Mouse (Mus musculus) CD4-positive, CD25-positive, alpha-beta regulatory T cell, adult 2 months (primary cell): ENCODE data around the gene Foxo6.

ENCODE experiments used
- DNase-seq: peaks from one replicate; pipeline ENCODE4 v3.0.0-alpha.2; 2012; ENCODE audit warnings: low read depth, low spot score

Foxo6 gene

GRCm38 (mm10) chr4:120287290-120288111, at the start of gene Foxo6:
Gene Foxo6, minus strand, starts transcription at chr4:120287349.
- DNase-seq: peak; percentile 90

GRCm38 (mm10) chr4:120334316-120334715, 47.2 kb upstream of the Foxo6 start:
- DNase-seq: no peak

GRCm38 (mm10) chr4:120332934-120333421, 45.8 kb upstream of the Foxo6 start:
- no peak for DNase-seq

DNA sequence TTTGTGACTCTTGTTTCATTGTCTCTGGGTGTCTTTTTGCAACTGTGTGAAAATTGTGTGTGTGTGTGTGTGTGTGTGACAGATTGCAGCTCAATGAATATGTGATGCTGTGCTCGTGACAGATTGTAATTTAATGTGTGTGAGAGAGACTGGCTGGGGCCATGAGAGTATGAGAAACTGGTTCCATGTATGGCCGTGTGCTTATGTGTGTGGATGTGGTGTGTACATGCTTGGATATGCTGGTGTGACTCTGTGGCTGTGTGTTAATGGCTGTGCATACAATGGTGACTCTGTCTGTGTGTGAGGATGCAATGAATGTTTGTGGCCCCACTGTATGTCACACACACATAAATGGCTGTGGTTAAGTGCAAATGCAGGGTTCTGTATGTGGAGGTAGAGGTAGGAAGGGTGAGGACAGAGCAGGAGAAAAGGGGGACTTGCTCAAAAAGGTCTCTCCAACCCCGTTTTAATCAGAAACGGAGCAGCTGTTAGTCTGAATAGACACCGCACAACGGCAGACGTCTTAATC, 45.3 kb upstream of the Foxo6 start:
- no peak for DNase-seq

GRCm38 (mm10) chr4:120331992-120332391, 44.8 kb upstream of the Foxo6 start:
- no peak for DNase-seq

GRCm38 (mm10) chr4:120331541-120331940, 44.4 kb upstream of the Foxo6 start:
- DNase-seq: no peak

DNA sequence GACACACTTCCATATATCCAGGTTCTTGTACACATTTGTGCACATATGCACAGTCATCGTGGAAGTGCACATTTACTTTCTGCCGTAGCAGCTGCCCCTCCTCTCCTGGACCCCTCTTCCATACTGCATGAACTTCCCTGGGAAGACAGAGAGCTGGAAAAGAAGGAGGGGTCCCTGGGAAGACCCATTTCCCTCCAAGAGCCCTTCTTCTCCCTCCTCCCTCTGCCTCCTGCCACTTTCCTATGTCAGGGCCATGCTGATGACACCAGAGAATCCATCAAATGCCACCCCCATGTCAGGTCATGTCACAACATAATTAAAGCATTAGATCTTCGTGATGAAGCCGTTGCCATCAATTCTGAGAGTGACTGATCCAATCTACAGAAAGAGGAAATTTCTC, 38.6 kb upstream of the Foxo6 start:
- no peak for DNase-seq

DNA sequence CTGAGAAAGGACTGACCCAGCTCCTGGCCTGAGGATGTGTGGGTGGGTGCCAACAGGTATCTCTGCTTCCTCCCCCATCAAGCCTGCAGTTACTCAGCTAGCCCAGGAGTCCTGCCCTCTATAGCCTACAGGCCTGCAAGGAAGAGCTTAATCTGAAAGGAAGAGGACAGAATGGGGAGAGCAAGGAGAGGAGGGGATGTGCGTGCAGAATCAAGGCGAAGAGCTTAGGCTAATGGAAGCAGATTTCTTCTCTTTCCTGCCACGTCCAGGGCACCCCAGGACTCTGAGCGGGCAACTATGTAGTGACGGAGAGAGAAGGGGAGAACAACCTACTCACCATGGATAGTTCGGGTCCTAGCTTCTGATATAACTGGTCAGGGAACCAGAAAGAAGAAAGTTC, 37.9 kb upstream of the Foxo6 start:
- no peak for DNase-seq

GRCm38 (mm10) chr4:120323858-120324257, 36.7 kb upstream of the Foxo6 start:
- DNase-seq: no peak

- peak; percentile 32 for DNase-seq
Measured at GRCm38 (mm10) chr4:120323198-120323597, 36.0 kb upstream of the Foxo6 start.

DNA sequence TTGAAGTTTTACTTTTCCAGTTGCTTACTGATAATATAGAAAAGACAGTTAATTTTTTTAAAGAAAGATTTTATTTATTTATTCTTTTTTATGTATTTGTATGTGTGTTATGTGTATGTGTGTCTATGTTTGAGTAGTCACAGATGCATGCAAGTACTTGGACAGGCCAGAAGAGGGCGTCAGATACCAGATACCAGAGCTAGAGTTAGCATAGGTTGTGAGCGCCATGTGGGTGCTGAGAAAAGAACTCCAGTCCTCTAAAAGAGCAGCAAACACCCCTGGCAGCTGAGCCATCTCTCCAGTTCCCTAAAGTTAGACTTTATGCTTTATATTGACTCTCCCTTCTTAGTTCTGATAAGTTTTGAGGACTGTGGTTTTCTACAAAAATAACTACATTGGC, 30.4 kb upstream of the Foxo6 start:
- DNase-seq: no peak

- no peak for DNase-seq
Measured at GRCm38 (mm10) chr4:120316716-120317115, 29.6 kb upstream of the Foxo6 start.

- no peak for DNase-seq
Measured at GRCm38 (mm10) chr4:120314571-120314970, 27.4 kb upstream of the Foxo6 start.

DNA sequence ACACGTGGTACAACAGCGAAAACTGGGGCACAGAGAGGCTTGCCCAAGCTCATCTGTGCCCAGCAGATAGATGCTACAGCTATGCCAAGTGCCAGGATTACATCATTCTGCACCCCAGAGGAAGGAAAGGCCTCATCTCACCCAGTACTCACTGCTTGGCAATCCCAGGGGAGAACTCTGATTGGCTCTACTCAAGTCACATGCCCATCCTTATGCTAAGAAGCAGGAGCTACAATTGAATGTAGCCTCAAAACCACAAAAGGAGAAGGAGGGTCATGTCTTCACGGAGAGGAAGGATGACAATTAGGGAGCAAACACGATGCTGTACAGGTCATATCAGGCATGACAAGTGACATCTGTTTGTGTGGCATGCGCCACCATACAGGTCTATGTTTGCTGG, 26.2 kb upstream of the Foxo6 start:
- no peak for DNase-seq

- no peak for DNase-seq
Measured at GRCm38 (mm10) chr4:120304580-120304979, 17.4 kb upstream of the Foxo6 start.

- no peak for DNase-seq
Measured at GRCm38 (mm10) chr4:120299287-120299686, 12.1 kb upstream of the Foxo6 start.

- no peak for DNase-seq
Measured at GRCm38 (mm10) chr4:120291106-120291822, 4.1 kb upstream of the Foxo6 start.

GRCm38 (mm10) chr4:120290486-120290885, 3.3 kb upstream of the Foxo6 start:
- no peak for DNase-seq

DNA sequence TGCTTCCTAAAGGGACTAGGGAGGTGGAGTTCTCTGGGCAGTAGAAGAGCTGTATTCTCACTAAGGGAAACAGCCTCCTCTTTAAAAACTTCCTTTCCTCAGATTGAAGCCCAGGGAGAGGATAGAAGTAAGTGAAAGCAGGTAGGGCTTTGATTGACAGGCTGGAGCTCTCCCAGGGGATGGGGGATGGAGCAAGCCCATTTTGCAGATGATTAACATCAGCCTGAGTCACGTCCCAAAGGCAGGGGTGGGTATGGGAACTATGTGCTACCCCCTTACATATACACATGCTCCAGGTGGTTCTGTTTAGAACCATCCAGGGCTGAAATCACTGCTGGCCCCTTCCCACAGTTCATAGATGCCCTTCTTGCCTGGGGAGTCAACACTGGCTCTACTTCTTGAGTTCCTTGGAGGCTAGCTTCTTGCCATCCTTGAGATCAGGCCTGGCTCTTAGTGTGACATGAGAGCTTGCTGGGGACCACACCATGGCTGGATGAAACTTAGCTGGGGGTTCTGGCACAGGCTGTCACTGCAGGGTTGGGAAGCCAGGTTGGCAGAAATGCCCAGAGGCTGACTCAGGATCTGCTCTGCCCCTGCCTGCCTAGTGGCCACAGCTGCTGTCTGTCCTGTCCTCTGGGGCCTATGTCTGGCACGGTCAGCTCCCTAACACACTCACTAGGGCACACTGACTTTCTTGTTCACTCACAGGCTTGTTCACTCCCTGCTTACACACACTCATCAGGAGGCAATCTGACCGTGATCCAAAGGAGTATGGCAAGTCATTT, 2.2 kb upstream of the Foxo6 start:
- no peak for DNase-seq

DNA sequence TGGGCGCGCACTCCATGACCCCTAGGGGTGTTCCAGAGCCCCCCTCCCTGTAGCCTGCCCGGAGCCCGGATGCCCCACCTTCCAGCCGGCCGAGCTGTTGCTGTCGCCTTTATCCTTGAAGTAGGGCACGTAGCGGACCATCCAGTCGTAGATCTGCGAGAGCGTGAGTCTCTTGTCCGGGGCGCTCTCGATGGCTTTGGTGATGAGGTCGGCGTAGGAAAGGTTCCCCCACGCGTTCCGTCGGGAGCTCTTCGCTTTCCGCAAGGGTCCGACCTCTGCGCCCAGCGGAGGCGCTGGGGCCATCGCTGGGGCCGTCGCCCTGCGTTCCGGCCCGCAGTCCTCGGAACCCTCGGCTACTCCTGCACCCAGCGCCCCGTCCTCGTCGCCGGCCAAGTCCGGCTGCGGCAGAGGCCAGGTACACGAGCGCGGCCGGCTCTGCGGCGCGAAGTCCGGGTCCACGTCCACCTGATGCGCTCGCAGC, 348 bp downstream of the Foxo6 start:
- peak; percentile 24 for DNase-seq

GRCm38 (mm10) chr4:120285730-120286129, 1.4 kb downstream of the Foxo6 start:
- DNase-seq: no peak

DNA sequence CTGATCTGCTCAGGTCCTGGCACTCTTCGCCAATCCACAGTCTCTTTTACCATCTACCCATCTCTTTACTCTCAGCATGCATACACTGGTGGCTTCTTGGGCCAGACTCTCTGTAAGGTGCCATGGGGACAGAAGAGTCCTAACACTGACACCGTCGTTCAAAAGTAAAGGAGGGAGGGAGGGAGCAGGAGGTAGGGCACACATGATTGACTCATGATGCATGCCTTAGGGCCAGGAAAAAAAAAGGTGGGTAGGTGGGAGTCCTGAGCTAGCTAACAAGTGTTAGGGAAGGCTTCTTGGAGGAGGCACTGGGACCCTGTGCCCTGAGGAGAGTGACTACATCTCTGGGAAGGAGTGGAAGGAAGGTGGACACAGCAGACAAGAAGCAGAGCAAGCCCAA, 1.9 kb downstream of the Foxo6 start:
- DNase-seq: no peak
